Mouse (Mus musculus) hindbrain, embryonic 15.5 days (tissue): Measurements from ENCODE around the gene Unc79. TPM values are rescaled to one million over a fixed set of nuclear protein-coding genes. Genes with fewer than 3 reads are reported as not detected.

ENCODE experiments used
- ATAC-seq: fragments of 200-750 bp; cut with Nextera tagmentation; 2 replicates; pipeline ENCODE4 v1.8.0; 2017; ENCODE audit warnings: low read depth, moderate number of reproducible peaks, moderate TSS enrichment; ENCODE audit not compliant: low FRiP score
- H3K27ac ChIP-seq: fragments of 300-500 bp; sonication (generic); replicated peaks from 2 replicates; pipeline ENCODE4 v1.5.1; 2015; ENCODE audit warnings: mild to moderate bottlenecking, inconsistent platforms
- H3K27me3 ChIP-seq: fragments of 300-500 bp; sonication (generic); 2 replicates; pipeline ENCODE4 v1.6.1; 2015; ENCODE audit warnings: control low read depth, inconsistent platforms
- H3K36me3 ChIP-seq: fragments of 300-500 bp; sonication (generic); 2 replicates; pipeline ENCODE4 v1.6.1; 2015; ENCODE audit warnings: control low read depth, inconsistent platforms
- H3K4me1 ChIP-seq: fragments of 300-500 bp; sonication (generic); replicated peaks from 2 replicates; pipeline ENCODE4 v1.6.1; 2015; ENCODE audit warnings: control low read depth, inconsistent platforms
- H3K4me2 ChIP-seq: fragments of 300-500 bp; sonication (generic); 2 replicates; pipeline ENCODE4 v1.6.1; 2015; ENCODE audit warnings: moderate library complexity, mild to moderate bottlenecking, inconsistent platforms
- H3K4me3 ChIP-seq: fragments of 300-500 bp; sonication (generic); 2 replicates; pipeline ENCODE4 v1.5.1; 2015; ENCODE audit warnings: mild to moderate bottlenecking, inconsistent platforms
- H3K9ac ChIP-seq: fragments of 300-500 bp; sonication (generic); 2 replicates; pipeline ENCODE4 v1.6.1; 2015; ENCODE audit warnings: inconsistent platforms
- H3K9me3 ChIP-seq: fragments of 300-500 bp; sonication (generic); 2 replicates; pipeline ENCODE4 v1.6.1; 2016; ENCODE audit warnings: control low read depth, inconsistent platforms
- WGBS: fragments of 180-500 bp; shearing (Covaris S2); methylation state at CpG from one replicate; pipeline ENCODE4 v1.1.7; 2015; 5-methylcytosine and 5-hydroxymethylcytosine counted together
- polyA plus RNA-seq: library from polyadenylated mRNA; unstranded; fragments of >200 nt; fragmentation: Nextera tagmentation; extraction: Ambion mirVana; gene quantifications from 2 replicates; pipeline ENCODE4 v1.2.1, GENCODE M21; 2015

The Unc79 gene
- polyA plus RNA-seq, 1 experiment from 2014 or later = 7.5 TPM

GRCm38 (mm10) chr12:103044422-103044821, 95.8 kb downstream of the Unc79 start:
- WGBS = 64% methylated on average over 4 of the region's 4 CpGs
- Histone ChIP-seq H3K4me1 (no peaks in the 10 kb centered on the region), H3K27ac (no peak overlapping the region), H3K36me3 (peaks cover 16% of the 10 kb centered on the region), H3K4me3 (no peak overlapping the region), H3K9me3 (no peaks in the 10 kb centered on the region), H3K9ac (no peak overlapping the region), H3K27me3 (no peaks in the 10 kb centered on the region), H3K4me2 (no peak overlapping the region)
- ATAC-seq = no peak

DNA sequence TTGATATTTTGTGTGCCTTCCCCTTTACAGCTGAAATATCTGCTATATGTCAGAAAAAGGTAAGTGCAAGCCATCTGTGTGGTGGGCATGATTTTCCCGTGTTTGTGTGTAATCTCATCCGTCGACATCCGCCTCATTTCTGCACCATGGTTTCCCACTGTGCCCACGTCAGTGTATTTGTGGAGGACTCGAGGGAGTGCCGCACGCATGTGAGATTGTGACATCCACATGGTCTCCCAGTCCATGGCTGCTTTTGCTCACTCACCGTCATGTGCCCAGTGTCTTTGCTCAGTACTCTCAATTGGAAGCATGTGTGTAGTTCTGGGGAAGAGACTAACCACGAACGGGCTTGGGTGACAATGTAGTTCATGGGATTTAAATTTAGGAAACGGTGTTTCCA, 101.2 kb downstream of the Unc79 start:
- no peak for ATAC-seq
- no peak overlapping the region for H3K4me2 ChIP-seq
- no peaks in the 10 kb centered on the region for H3K4me1 ChIP-seq
- WGBS = 94% methylated on average over 12 of the region's 12 CpGs
- no peak overlapping the region for H3K9ac ChIP-seq
- H3K4me3 ChIP-seq = no peak overlapping the region
- H3K27me3 ChIP-seq = no peaks in the 10 kb centered on the region
- no peaks in the 10 kb centered on the region for H3K9me3 ChIP-seq
- peaks cover 10% of the 10 kb centered on the region; the same call in 1 of the 2 replicates for H3K36me3 ChIP-seq
- no peak overlapping the region for H3K27ac ChIP-seq

- no peaks in the 10 kb centered on the region for H3K9me3 ChIP-seq
- no peak overlapping the region for H3K4me2 ChIP-seq
- H3K27ac ChIP-seq = no peak overlapping the region
- no peak overlapping the region for H3K9ac ChIP-seq
- 85% methylated on average over 21 of the region's 21 CpGs for WGBS
- no peaks in the 10 kb centered on the region for H3K27me3 ChIP-seq
- ATAC-seq = no peak
- peaks cover 12% of the 10 kb centered on the region; the same call in 1 of the 2 replicates for H3K36me3 ChIP-seq
- H3K4me3 ChIP-seq = no peak overlapping the region
- H3K4me1 ChIP-seq = no peaks in the 10 kb centered on the region
Measured at GRCm38 (mm10) chr12:103059321-103060053, 110.8 kb downstream of the Unc79 start.

- Histone ChIP-seq H3K4me3 (no peak overlapping the region), H3K27ac (no peak overlapping the region), H3K9me3 (no peaks in the 10 kb centered on the region), H3K27me3 (no peaks in the 10 kb centered on the region), H3K9ac (no peak overlapping the region), H3K4me1 (no peaks in the 10 kb centered on the region), H3K36me3 (peaks cover 12% of the 10 kb centered on the region; the same call in 1 of the 2 replicates), H3K4me2 (no peak overlapping the region)
- no peak for ATAC-seq
- 93% methylated on average over 10 of the region's 10 CpGs for WGBS
Measured at GRCm38 (mm10) chr12:103060791-103061190, 112.1 kb downstream of the Unc79 start.

GRCm38 (mm10) chr12:103062133-103062532, 113.5 kb downstream of the Unc79 start:
- Histone ChIP-seq H3K4me2 (no peak overlapping the region), H3K9ac (no peak overlapping the region), H3K4me3 (no peak overlapping the region), H3K27me3 (no peaks in the 10 kb centered on the region), H3K9me3 (no peaks in the 10 kb centered on the region), H3K36me3 (peaks cover 12% of the 10 kb centered on the region; the same call in 1 of the 2 replicates), H3K27ac (no peak overlapping the region), H3K4me1 (no peaks in the 10 kb centered on the region)
- no peak for ATAC-seq
- WGBS = 67% methylated on average over 4 of the region's 4 CpGs

- 16% methylated on average over 3 of the region's 3 CpGs for WGBS
- Histone ChIP-seq H3K27ac (no peak overlapping the region), H3K4me3 (no peak overlapping the region), H3K9ac (no peak overlapping the region), H3K4me1 (no peaks in the 10 kb centered on the region), H3K27me3 (no peaks in the 10 kb centered on the region), H3K36me3 (peaks cover 23% of the 10 kb centered on the region), H3K9me3 (no peaks in the 10 kb centered on the region), H3K4me2 (no peak overlapping the region)
- peak; percentile 68; the same call in 1 of the 2 replicates for ATAC-seq
Measured at GRCm38 (mm10) chr12:103064944-103065343, 116.3 kb downstream of the Unc79 start.

GRCm38 (mm10) chr12:103068161-103068560, 119.5 kb downstream of the Unc79 start:
- peaks cover 38% of the 10 kb centered on the region for H3K36me3 ChIP-seq
- WGBS = 96% methylated on average over 5 of the region's 5 CpGs
- H3K4me2 ChIP-seq = no peak overlapping the region
- H3K9me3 ChIP-seq = no peaks in the 10 kb centered on the region
- H3K9ac ChIP-seq = no peak overlapping the region
- no peaks in the 10 kb centered on the region for H3K27me3 ChIP-seq
- no peaks in the 10 kb centered on the region for H3K4me1 ChIP-seq
- no peak overlapping the region for H3K4me3 ChIP-seq
- H3K27ac ChIP-seq = no peak overlapping the region
- ATAC-seq = no peak

DNA sequence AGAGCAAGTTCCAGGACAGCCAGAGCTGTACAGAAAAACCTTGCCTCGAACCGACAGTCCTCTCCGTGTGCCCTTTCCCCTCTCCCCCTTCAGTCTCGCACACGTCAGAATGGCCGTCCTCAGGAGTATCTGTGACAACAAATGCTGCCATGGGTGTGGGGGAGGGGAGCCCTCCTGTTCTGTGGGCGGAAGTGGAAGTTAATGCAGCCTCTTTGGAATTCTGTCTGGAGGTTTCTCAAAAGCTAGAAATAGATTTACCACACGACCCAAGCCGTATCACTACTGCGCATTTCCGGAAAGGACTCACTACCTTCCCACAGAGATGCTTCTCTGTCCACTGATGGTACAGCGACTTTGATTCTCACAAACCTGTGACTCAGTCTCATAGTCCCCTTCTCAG, 120.9 kb downstream of the Unc79 start:
- WGBS = 68% methylated on average over 12 of the region's 12 CpGs
- no peak for ATAC-seq
- H3K36me3 ChIP-seq = peaks cover 33% of the 10 kb centered on the region

GRCm38 (mm10) chr12:103073953-103074352, 125.3 kb downstream of the Unc79 start:
- ATAC-seq = no peak
- peaks cover 32% of the 10 kb centered on the region for H3K36me3 ChIP-seq
- no peak overlapping the region for H3K27ac ChIP-seq

More for the DNA sequence above, 120.9 kb downstream of the Unc79 start:
- Histone ChIP-seq H3K27ac (no peak overlapping the region), H3K4me1 (no peaks in the 10 kb centered on the region), H3K27me3 (no peaks in the 10 kb centered on the region), H3K9ac (no peak overlapping the region), H3K4me2 (no peak overlapping the region), H3K4me3 (no peak overlapping the region), H3K9me3 (no peaks in the 10 kb centered on the region)

GRCm38 (mm10) chr12:103078751-103079150, 130.1 kb downstream of the Unc79 start:
- H3K27me3 ChIP-seq = no peaks in the 10 kb centered on the region
- 42% methylated on average over 7 of the region's 7 CpGs for WGBS
- H3K27ac ChIP-seq = peak overlapping the region; percentile 4; the same call in 1 of the 2 replicates
- no peak overlapping the region for H3K4me2 ChIP-seq
- H3K4me1 ChIP-seq = no peaks in the 10 kb centered on the region
- no peaks in the 10 kb centered on the region for H3K9me3 ChIP-seq
- H3K36me3 ChIP-seq = peaks cover 24% of the 10 kb centered on the region
- no peak overlapping the region for H3K4me3 ChIP-seq
- H3K9ac ChIP-seq = no peak overlapping the region
- ATAC-seq = 0 out of 2 replicates have a peak, but pooled peaks have one; percentile 27

More at GRCm38 (mm10) chr12:103073953-103074352, 125.3 kb downstream of the Unc79 start:
- Histone ChIP-seq H3K9ac (no peak overlapping the region), H3K4me1 (no peaks in the 10 kb centered on the region), H3K4me2 (no peak overlapping the region), H3K9me3 (no peaks in the 10 kb centered on the region), H3K4me3 (no peak overlapping the region), H3K27me3 (no peaks in the 10 kb centered on the region)
- WGBS = 96% methylated on average over 4 of the region's 4 CpGs

DNA sequence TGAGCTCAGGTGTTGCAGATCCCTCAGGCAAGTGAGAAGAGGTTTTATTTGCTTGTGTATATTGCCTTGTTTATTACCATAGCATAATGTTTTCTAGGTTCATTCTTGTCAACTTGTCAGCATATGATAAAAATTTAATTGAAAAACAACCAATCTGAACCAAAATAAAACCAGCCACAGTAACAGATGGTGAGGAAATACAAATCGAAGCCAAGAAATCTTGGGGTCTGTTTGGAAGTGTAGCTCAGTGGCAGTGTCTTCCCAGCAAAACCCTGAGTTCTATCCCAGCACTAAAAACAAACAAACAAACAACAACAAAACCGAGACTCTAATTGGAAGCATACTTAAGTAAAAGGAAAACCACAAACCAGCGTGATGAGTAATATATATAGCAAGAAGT, 131.4 kb downstream of the Unc79 start:
- H3K9ac ChIP-seq = no peak overlapping the region
- H3K27me3 ChIP-seq = no peaks in the 10 kb centered on the region
- no peaks in the 10 kb centered on the region for H3K9me3 ChIP-seq
- no peak for ATAC-seq
- 83% methylated on average over 3 of the region's 3 CpGs for WGBS
- H3K4me2 ChIP-seq = no peak overlapping the region
- peaks cover 30% of the 10 kb centered on the region for H3K36me3 ChIP-seq
- H3K4me1 ChIP-seq = no peaks in the 10 kb centered on the region
- H3K27ac ChIP-seq = no peak overlapping the region
- H3K4me3 ChIP-seq = no peak overlapping the region

GRCm38 (mm10) chr12:103091831-103092230, 143.2 kb downstream of the Unc79 start:
- peaks cover 38% of the 10 kb centered on the region for H3K36me3 ChIP-seq
- ATAC-seq = no peak

More at GRCm38 (mm10) chr12:103091831-103092230, 143.2 kb downstream of the Unc79 start:
- Histone ChIP-seq H3K27ac (no peak overlapping the region), H3K4me1 (no peaks in the 10 kb centered on the region), H3K4me3 (no peak overlapping the region), H3K9ac (no peak overlapping the region), H3K4me2 (no peak overlapping the region), H3K9me3 (no peaks in the 10 kb centered on the region), H3K27me3 (no peaks in the 10 kb centered on the region)
- WGBS = 87% methylated on average over 6 of the region's 6 CpGs
